ENCODE assay signal across 8 mouse cellular contexts in the genomic region with DNA sequence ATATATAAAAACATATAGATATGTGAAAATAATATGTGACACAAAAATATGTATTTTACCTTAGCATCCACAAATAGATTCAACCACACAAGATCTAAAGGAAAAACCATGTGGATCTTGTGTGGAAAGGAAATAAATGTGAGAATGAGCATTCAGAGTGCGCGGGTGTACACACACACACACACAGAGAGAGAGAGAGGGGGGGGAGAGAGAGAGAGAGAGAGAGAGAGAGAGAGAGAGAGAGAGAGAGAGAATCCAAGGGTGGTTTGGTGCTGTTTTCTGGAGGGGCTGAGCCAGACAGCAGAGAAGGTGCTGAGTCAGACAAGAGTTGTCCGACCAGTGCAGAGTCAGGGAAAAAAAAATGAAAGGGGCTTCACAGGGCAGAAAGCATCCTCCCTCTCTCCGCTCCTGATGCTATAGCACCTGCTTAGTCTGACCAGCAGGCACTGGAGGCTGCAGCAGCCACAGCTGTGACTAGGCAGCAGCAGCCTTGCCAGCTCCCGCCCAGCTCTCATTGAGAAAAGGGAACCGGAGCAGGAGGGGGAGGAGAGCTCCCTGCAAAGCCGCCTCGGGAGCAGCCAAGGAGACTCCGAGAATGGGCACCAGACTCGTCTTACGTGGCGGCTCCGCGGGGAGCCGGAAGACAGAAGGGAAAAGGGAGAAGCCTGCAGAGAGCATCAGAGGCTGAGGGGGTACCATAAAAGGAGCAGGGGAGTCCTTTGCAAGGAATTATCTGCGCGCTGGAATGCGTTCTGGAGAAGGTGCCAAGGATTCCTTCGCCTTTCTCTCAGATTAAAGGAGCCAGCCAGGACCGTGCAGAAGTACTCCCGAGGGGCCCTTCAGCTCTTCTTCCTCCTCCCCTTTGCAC.
A peak's percentile ranks its signal among the peaks of the same experiment; 100 is the strongest.
DNase-seq lines count a peak whose midpoint lies in the region; ATAC-seq lines count a peak whose summit lies in the region.

No protein-coding gene starts in this region.

- ATAC-seq in hindbrain, embryonic 13.5 days (ENCODE audit: low FRiP score) = peak; percentile 92
- ATAC-seq in lung, embryonic 16.5 days (ENCODE audit: low read depth) = peak; percentile 93

- no peaks in the 10 kb centered on the region for H3K27me3 ChIP-seq in hindbrain, embryonic 13.5 days
- H3K27me3 ChIP-seq in lung, embryonic 16.5 days (ENCODE audit: control insufficient read depth, insufficient read depth, low read depth, low read length) = no peaks in the 10 kb centered on the region

- peak overlapping the region; percentile 91 for H3K27ac ChIP-seq in hindbrain, embryonic 13.5 days
- peak overlapping the region; percentile 6; the same call in 1 of the 2 replicates for H3K27ac ChIP-seq in lung, embryonic 16.5 days (ENCODE audit: low read length)

- peaks cover 43% of the 10 kb centered on the region for H3K4me1 ChIP-seq in hindbrain, embryonic 13.5 days (replicated peaks)
- H3K4me1 ChIP-seq in lung, embryonic 16.5 days (replicated peaks; ENCODE audit: control insufficient read depth, insufficient read depth, low read length) = peaks cover 28% of the 10 kb centered on the region

- peak overlapping the region; percentile 80 for H3K9ac ChIP-seq in hindbrain, embryonic 13.5 days
- H3K9ac ChIP-seq in lung, embryonic 16.5 days (ENCODE audit: low read length) = peak overlapping the region; percentile 28

- peak; percentile 57 for DNase-seq in R1 (ENCODE audit: low read depth, low spot score)
- DNase-seq in cerebellum, postnatal 25 days = peak; percentile 56 to 65
- peak; percentile 84 to 88 for DNase-seq in frontal cortex, postnatal 36 days (ENCODE audit: low spot score in 2 of 2)
- DNase-seq in layer of hippocampus, postnatal 14 days (ENCODE audit: low spot score in 2 of 2) = peak; percentile 74 to 75
- DNase-seq in retina, adult 2 months (ENCODE audit: low read depth, low spot score) = peak; percentile 46
- peak; percentile 78 for DNase-seq in yolk sac, embryonic 10.5 days (ENCODE audit: low spot score)

- WGBS in hindbrain, embryonic 13.5 days = 1% methylated on average over 21 of the region's 21 CpGs
- 2% methylated on average over 21 of the region's 21 CpGs for WGBS in lung, embryonic 16.5 days

- peak overlapping the region; percentile 67 for H3K4me2 ChIP-seq in hindbrain, embryonic 13.5 days
- H3K4me2 ChIP-seq in lung, embryonic 16.5 days (ENCODE audit: low read depth, low read length) = peak overlapping the region; percentile 52

- no peaks in the 10 kb centered on the region for H3K36me3 ChIP-seq in hindbrain, embryonic 13.5 days
- H3K36me3 ChIP-seq in lung, embryonic 16.5 days (ENCODE audit: control insufficient read depth, insufficient read depth, low read length) = no peaks in the 10 kb centered on the region

- H3K4me3 ChIP-seq in hindbrain, embryonic 13.5 days = peak overlapping the region; percentile 45
- peak overlapping the region; percentile 36 for H3K4me3 ChIP-seq in lung, embryonic 16.5 days (ENCODE audit: low read length)

- H3K9me3 ChIP-seq in hindbrain, embryonic 13.5 days = no peaks in the 10 kb centered on the region
- H3K9me3 ChIP-seq in lung, embryonic 16.5 days (ENCODE audit: control insufficient read depth, low read length) = no peaks in the 10 kb centered on the region

Comparison
In these comparisons a context has a peak if more than half of its experiments do, and no peak if none do; other contexts are left out.
1. Peak in every context shown above with its lines: DNase-seq, ATAC-seq, H3K4me3 ChIP-seq and H3K27ac ChIP-seq.